Mouse (Mus musculus): ENCODE measurements around the gene Cisd1.

DNA sequence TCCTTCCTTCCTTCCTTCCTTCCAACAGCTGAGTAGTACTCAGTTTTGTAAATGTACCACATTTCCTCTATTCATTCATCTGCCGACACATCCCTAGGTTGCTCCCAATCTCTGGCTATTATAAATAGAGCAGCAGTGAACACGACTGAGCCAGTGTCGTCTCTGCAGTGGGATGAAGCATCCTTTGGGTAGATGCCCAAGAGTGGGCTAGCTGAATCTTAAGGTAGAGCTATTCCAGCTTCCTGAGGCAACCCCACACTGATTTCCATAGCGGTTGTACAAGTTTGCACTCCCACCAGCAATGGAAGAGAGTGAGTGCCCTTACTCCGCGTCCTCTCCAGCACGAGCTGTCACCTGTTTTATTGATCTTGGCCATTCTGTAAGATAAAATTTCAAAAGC, 35.7 kb upstream of the Cisd1 start:
- no peak for TF ChIP-seq CTCF (IDR thresholded peaks at IDR 0.05; ENCODE audit: low read depth, low read length)
- no peak for TF ChIP-seq POLR2A (IDR thresholded peaks at IDR 0.05; ENCODE audit: insufficient read depth, low read length)

Measured in ES-Bruce4 (cell line).